Mouse (Mus musculus): ENCODE measurements around the gene Hnrnpa2b1. TPM values are rescaled to one million over a fixed set of nuclear protein-coding genes. Genes with fewer than 3 reads are reported as not detected.

The Hnrnpa2b1 gene
- polyA plus RNA-seq, 1 experiment from 2014 or later, result 1,728 TPM

- ATAC-seq (ENCODE audit: insufficient read depth, low FRiP score, low read depth), result no peak
- Histone ChIP-seq H3K9me3 (no peaks in the 10 kb centered on the region), H3K4me1 (peaks cover 16% of the 10 kb centered on the region), H3K27ac (no peak overlapping the region), H3K4me2 (peak overlapping the region; percentile 42), H3K9ac (peak overlapping the region; percentile 25; the same call in 1 of the 2 replicates), H3K36me3 (peaks cover 20% of the 10 kb centered on the region; the same call in 1 of the 2 replicates), H3K27me3 (replicated peaks) (no peaks in the 10 kb centered on the region), H3K4me3 (replicated peaks) (peak overlapping the region; percentile 39)
- whole genome bisulfite sequencing, result 0% methylated on average over 2 of the region's 2 CpGs
Observed at GRCm38 (mm10) chr6:51467649-51468048, 2.0 kb downstream of the Hnrnpa2b1 start.

DNA sequence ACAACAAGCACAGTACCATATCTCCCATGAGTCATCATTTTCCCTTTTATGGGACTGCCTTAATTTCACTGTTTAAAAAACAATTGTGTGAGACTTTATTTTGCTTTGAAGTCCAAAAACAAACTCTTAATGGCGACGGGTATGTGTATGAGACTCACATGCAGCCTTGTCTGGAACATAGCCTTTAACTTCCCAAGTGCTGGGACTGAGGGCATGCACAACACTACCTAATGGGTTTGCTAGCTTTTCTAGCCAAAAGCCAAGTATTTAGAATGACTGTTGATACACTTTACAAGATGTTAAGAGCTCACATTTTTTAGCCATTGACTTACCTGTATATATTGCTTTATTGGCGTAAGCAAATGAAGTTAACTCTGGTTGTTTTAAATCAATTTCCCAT is 9.3 kb downstream of the Hnrnpa2b1 start:
- WGBS, result 70% methylated on average over 3 of the region's 3 CpGs
- no peak for ATAC-seq (ENCODE audit: insufficient read depth, low FRiP score, low read depth)

GRCm38 (mm10) chr6:51460021-51460360 is 9.7 kb downstream of the Hnrnpa2b1 start:
- no peak overlapping the region for H3K27ac ChIP-seq
- H3K4me2 ChIP-seq, result no peak overlapping the region
- no peak overlapping the region for H3K9ac ChIP-seq
- WGBS, result 79% methylated on average over 4 of the region's 4 CpGs
- no peak for ATAC-seq (ENCODE audit: insufficient read depth, low FRiP score, low read depth)
- no peak overlapping the region for H3K4me3 ChIP-seq (replicated peaks)
- no peaks in the 10 kb centered on the region for H3K27me3 ChIP-seq (replicated peaks)
- H3K9me3 ChIP-seq, result no peaks in the 10 kb centered on the region
- peaks cover 32% of the 10 kb centered on the region for H3K36me3 ChIP-seq
- H3K4me1 ChIP-seq, result no peaks in the 10 kb centered on the region

More for the DNA sequence above, 9.3 kb downstream of the Hnrnpa2b1 start:
- Histone ChIP-seq H3K27me3 (replicated peaks) (no peaks in the 10 kb centered on the region), H3K4me1 (no peaks in the 10 kb centered on the region), H3K4me3 (replicated peaks) (no peak overlapping the region), H3K4me2 (no peak overlapping the region), H3K36me3 (peaks cover 32% of the 10 kb centered on the region), H3K9me3 (no peaks in the 10 kb centered on the region), H3K9ac (no peak overlapping the region), H3K27ac (no peak overlapping the region)

GRCm38 (mm10) chr6:51459313-51460020 is 10.2 kb downstream of the Hnrnpa2b1 start:
- H3K36me3 ChIP-seq, result peaks cover 32% of the 10 kb centered on the region
- no peak overlapping the region for H3K9ac ChIP-seq
- no peak; the same call in 1 of the 2 replicates for ATAC-seq (ENCODE audit: insufficient read depth, low FRiP score, low read depth)
- 43% methylated on average over 5 of the region's 5 CpGs for WGBS
- H3K27ac ChIP-seq, result no peak overlapping the region
- H3K4me2 ChIP-seq, result no peak overlapping the region
- no peaks in the 10 kb centered on the region for H3K4me1 ChIP-seq
- H3K27me3 ChIP-seq (replicated peaks), result no peaks in the 10 kb centered on the region
- H3K4me3 ChIP-seq (replicated peaks), result no peak overlapping the region
- no peaks in the 10 kb centered on the region for H3K9me3 ChIP-seq

GRCm38 (mm10) chr6:51458925-51459312 is 10.8 kb downstream of the Hnrnpa2b1 start:
- no peak overlapping the region for H3K27ac ChIP-seq
- H3K4me3 ChIP-seq (replicated peaks), result no peak overlapping the region
- H3K9me3 ChIP-seq, result no peaks in the 10 kb centered on the region
- 49% methylated on average over 2 of the region's 2 CpGs for WGBS
- H3K4me1 ChIP-seq, result no peaks in the 10 kb centered on the region
- ATAC-seq (ENCODE audit: insufficient read depth, low FRiP score, low read depth), result peak; percentile 25; the same call in 1 of the 2 replicates
- peaks cover 31% of the 10 kb centered on the region for H3K36me3 ChIP-seq
- H3K9ac ChIP-seq, result no peak overlapping the region
- H3K4me2 ChIP-seq, result no peak overlapping the region
- no peaks in the 10 kb centered on the region for H3K27me3 ChIP-seq (replicated peaks)

- Histone ChIP-seq H3K4me1 (no peaks in the 10 kb centered on the region), H3K9ac (no peak overlapping the region), H3K27me3 (replicated peaks) (no peaks in the 10 kb centered on the region), H3K27ac (no peak overlapping the region), H3K9me3 (no peaks in the 10 kb centered on the region), H3K4me3 (replicated peaks) (no peak overlapping the region), H3K36me3 (peaks cover 24% of the 10 kb centered on the region), H3K4me2 (no peak overlapping the region)
- WGBS, result 67% methylated on average over 8 of the region's 8 CpGs
- ATAC-seq (ENCODE audit: insufficient read depth, low FRiP score, low read depth), result no peak
Observed at GRCm38 (mm10) chr6:51457770-51458387, 11.8 kb downstream of the Hnrnpa2b1 start.

DNA sequence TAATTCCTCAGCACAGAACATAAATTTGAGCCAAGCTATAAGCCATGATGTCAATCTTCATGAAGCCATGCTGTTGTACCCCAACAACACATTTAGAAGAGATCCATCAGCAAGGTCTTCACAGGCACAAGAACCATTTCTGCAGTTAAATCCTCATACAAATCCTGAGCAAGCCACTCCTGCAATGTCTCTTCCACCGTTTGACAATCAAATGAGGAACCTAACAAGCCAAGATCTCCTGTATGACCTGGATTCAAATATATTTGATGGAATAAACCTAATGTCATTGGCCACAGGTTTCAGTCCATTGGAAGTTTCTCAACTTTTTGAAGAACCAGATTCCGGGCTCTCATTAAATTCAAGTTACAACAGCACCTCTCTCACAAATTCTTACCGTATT is 12.4 kb downstream of the Hnrnpa2b1 start:
- H3K27me3 ChIP-seq (replicated peaks), result no peaks in the 10 kb centered on the region
- no peaks in the 10 kb centered on the region for H3K9me3 ChIP-seq
- no peak for ATAC-seq (ENCODE audit: insufficient read depth, low FRiP score, low read depth)
- H3K4me1 ChIP-seq, result no peaks in the 10 kb centered on the region
- H3K27ac ChIP-seq, result no peak overlapping the region
- H3K4me3 ChIP-seq (replicated peaks), result no peak overlapping the region
- no peak overlapping the region for H3K9ac ChIP-seq
- H3K4me2 ChIP-seq, result no peak overlapping the region
- WGBS, result 69% methylated on average over 3 of the region's 3 CpGs
- peaks cover 24% of the 10 kb centered on the region for H3K36me3 ChIP-seq

DNA sequence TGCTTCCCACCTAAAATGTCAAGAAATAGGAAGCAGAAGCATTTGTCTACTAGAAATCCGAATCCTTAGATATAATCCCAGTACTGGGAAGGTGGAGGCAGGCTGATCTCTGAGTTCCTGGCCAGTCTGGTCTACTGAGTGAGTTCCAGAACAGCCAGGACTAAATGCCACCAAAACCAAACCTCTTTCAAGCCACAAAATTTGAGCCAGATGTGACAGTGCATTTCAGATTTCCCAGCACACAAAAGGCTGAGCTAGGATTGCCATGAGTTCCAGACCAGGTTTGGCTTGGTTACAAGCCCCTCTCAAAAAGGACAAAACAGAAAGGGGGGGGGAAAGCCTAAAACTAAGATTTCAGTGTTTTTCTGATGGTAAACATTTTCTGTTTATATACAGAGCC is 13.5 kb downstream of the Hnrnpa2b1 start:
- H3K4me2 ChIP-seq, result no peak overlapping the region
- H3K27ac ChIP-seq, result no peak overlapping the region
- H3K9me3 ChIP-seq, result no peaks in the 10 kb centered on the region
- no peak overlapping the region for H3K4me3 ChIP-seq (replicated peaks)
- no peaks in the 10 kb centered on the region for H3K4me1 ChIP-seq
- H3K27me3 ChIP-seq (replicated peaks), result no peaks in the 10 kb centered on the region
- no peak overlapping the region for H3K9ac ChIP-seq
- WGBS, result 60% methylated on average over 1 of the region's 1 CpGs
- peaks cover 17% of the 10 kb centered on the region for H3K36me3 ChIP-seq
- no peak for ATAC-seq (ENCODE audit: insufficient read depth, low FRiP score, low read depth)

- H3K4me1 ChIP-seq, result no peaks in the 10 kb centered on the region
- H3K27me3 ChIP-seq (replicated peaks), result no peaks in the 10 kb centered on the region
- WGBS, result 29% methylated on average over 3 of the region's 3 CpGs
- no peak overlapping the region for H3K4me3 ChIP-seq (replicated peaks)
- no peak overlapping the region for H3K9ac ChIP-seq
- H3K4me2 ChIP-seq, result no peak overlapping the region
- no peak overlapping the region for H3K27ac ChIP-seq
- peaks cover 9% of the 10 kb centered on the region; the same call in 1 of the 2 replicates for H3K36me3 ChIP-seq
- H3K9me3 ChIP-seq, result no peaks in the 10 kb centered on the region
- ATAC-seq (ENCODE audit: insufficient read depth, low FRiP score, low read depth), result no peak
Observed at GRCm38 (mm10) chr6:51454949-51455348, 14.7 kb downstream of the Hnrnpa2b1 start.

DNA sequence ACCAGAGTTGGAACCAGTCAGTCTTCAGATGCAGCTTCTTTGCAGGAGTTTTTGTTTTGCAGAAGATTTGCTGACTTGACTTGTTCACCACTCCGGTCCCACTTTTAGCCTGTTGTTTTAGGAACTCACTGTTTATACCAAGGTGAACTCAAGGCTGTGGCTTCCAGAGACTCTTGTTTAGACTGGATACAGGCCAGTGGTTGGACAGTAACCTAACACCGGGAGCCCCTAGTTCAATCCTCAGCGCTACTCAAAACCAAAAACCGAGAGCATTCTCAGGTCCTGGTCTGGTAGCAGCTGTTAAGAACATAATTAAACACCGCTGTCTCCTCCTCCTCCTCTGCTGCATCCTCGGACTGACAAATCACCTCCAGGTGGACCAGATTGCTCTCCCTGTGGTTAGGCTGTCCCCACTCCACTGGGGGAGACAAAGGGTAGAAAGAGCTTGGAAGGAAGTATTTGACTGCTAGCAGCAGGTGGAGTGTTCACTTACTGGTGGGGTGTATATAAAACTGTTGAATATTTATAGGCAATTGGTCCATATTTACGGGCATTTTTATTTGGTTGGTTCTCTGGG is 16.7 kb downstream of the Hnrnpa2b1 start:
- ATAC-seq (ENCODE audit: insufficient read depth, low FRiP score, low read depth), result no peak; the same call in 1 of the 2 replicates
- no peaks in the 10 kb centered on the region for H3K27me3 ChIP-seq (replicated peaks)
- no peaks in the 10 kb centered on the region for H3K9me3 ChIP-seq
- H3K27ac ChIP-seq, result no peak overlapping the region
- no peaks in the 10 kb centered on the region for H3K4me1 ChIP-seq
- no peak overlapping the region for H3K4me2 ChIP-seq
- 46% methylated on average over 7 of the region's 7 CpGs for WGBS
- H3K4me3 ChIP-seq (replicated peaks), result no peak overlapping the region
- H3K36me3 ChIP-seq, result no peaks in the 10 kb centered on the region
- H3K9ac ChIP-seq, result no peak overlapping the region

DNA sequence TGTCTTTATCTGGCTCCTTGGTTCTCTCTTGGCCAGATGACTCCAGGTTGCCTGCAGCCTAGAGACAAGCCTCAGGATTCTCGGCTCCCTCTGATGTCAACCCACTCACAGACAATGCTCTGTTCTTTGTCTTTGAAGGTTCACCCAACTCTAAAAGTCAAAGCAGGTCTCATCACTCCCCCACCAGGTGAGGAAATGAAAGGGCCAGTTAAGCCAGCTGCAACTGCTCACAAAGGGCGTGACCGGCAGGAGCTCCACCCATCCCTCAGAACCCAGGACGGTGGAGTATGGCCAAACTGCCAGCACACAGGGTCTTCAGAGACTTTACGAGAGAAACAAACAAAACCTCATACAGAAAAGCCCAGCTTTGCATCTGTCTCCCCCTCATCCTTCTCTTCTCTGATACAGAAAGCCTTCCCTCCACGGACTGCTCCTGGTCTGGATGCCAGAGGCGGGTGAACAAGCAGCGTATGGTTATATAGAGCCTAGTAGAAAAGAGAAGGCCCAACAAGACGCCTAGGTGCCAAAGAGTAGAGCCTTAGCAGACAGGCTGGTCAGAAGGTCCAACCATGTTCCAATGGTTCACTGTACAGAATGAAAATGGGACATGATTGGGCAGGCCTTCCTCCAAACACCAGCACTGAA is 27.4 kb downstream of the Hnrnpa2b1 start:
- Histone ChIP-seq H3K4me1 (no peaks in the 10 kb centered on the region), H3K9me3 (no peaks in the 10 kb centered on the region), H3K4me2 (no peak overlapping the region), H3K4me3 (replicated peaks) (no peak overlapping the region), H3K9ac (no peak overlapping the region), H3K27me3 (replicated peaks) (no peaks in the 10 kb centered on the region), H3K36me3 (no peaks in the 10 kb centered on the region), H3K27ac (no peak overlapping the region)
- no peak for ATAC-seq (ENCODE audit: insufficient read depth, low FRiP score, low read depth)
- WGBS, result 53% methylated on average over 9 of the region's 9 CpGs

- no peaks in the 10 kb centered on the region for H3K9me3 ChIP-seq
- WGBS, result 86% methylated on average over 9 of the region's 9 CpGs
- 0 out of 2 replicates have a peak, but pooled peaks cover 6% of the 10 kb centered on the region for H3K27me3 ChIP-seq (replicated peaks)
- H3K4me2 ChIP-seq, result no peak overlapping the region
- H3K4me3 ChIP-seq (replicated peaks), result no peak overlapping the region
- H3K27ac ChIP-seq, result no peak overlapping the region
- H3K9ac ChIP-seq, result no peak overlapping the region
- ATAC-seq (ENCODE audit: insufficient read depth, low FRiP score, low read depth), result no peak
- no peaks in the 10 kb centered on the region for H3K4me1 ChIP-seq
- H3K36me3 ChIP-seq, result no peaks in the 10 kb centered on the region
Observed at GRCm38 (mm10) chr6:51438826-51439330, 30.8 kb downstream of the Hnrnpa2b1 start.
